Mouse (Mus musculus) urinary bladder, postnatal 4 days (tissue): ENCODE measurements around the gene Arid5b.

ENCODE experiments used
- DNase-seq, 2 experiments: peaks; one replicate each; pipeline ENCODE4 v3.0.0; 2021 to 2022; ENCODE audit warnings: low spot score in 2 of 2

Gene Arid5b

GRCm38 (mm10) chr10:68278632-68279361, at the start of gene Arid5b:
Gene Arid5b, minus strand, starts transcription at chr10:68278740.
- DNase-seq = peak in 1 of 2 experiments; percentile 63

GRCm38 (mm10) chr10:68325378-68325777, 46.8 kb upstream of the Arid5b start:
- no peak for DNase-seq

DNA sequence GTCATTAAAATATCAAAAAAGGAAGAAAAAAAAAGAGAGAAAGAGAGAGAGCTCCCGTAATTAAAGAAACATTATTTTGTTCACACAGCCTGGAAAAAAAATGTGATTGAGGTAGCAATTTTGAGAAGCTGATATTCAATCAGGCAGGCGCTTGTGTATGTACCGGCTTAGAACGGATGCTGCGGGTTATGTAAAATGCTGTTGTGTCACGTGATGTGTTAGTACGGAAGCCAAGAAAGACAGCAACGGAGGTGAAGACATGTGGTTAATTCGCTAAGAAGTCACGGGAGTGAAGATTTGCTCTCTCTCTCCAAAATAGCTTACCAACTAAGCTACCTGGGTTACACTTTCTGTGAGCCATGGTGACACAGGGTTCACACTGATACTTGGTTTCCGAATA, 45.5 kb upstream of the Arid5b start:
- no peak for DNase-seq

DNA sequence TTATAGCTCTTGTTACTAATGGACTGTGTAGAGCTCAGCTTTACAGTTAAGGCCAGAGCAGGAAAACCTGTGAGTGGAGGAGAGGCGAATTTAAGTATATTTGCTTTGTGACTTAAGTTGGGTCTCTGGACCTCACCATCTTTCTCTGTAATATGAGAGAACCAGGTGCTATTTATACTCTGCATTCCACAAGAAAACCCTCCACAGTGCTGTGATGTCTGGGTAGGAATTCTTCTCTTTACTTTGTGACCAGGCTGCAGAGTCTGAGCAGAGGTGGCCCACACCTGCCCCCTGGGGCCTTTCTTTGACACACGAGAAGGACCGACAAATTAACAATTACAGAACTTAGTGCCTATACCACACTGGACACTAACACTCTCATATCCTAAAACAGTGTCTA, 44.6 kb upstream of the Arid5b start:
- no peak for DNase-seq

DNA sequence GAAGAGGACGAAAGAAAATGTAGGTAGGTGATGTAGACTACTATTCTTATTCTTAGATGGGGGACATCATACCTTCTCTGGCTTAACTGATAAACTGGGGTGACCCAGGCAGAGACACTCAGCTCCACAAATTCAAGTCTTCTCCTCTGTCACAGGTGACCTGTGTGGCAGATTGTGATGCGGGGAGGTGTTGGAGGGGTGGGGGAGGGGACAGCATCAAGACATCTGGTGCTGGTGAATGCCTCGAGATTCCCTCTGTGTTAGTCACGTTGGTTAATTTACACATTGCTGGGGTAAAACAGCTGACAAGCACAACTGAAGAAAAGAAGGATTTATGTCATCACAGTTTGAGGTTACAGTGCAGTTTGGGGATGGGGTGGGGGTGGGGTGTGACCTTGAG, 42.4 kb upstream of the Arid5b start:
- DNase-seq = no peak

GRCm38 (mm10) chr10:68320496-68320895, 42.0 kb upstream of the Arid5b start:
- no peak for DNase-seq

GRCm38 (mm10) chr10:68319438-68319837, 40.9 kb upstream of the Arid5b start:
- DNase-seq = no peak

GRCm38 (mm10) chr10:68318438-68318979, 40.0 kb upstream of the Arid5b start:
- no peak for DNase-seq

GRCm38 (mm10) chr10:68312734-68313133, 34.2 kb upstream of the Arid5b start:
- DNase-seq = no peak

GRCm38 (mm10) chr10:68301013-68301412, 22.5 kb upstream of the Arid5b start:
- no peak for DNase-seq

DNA sequence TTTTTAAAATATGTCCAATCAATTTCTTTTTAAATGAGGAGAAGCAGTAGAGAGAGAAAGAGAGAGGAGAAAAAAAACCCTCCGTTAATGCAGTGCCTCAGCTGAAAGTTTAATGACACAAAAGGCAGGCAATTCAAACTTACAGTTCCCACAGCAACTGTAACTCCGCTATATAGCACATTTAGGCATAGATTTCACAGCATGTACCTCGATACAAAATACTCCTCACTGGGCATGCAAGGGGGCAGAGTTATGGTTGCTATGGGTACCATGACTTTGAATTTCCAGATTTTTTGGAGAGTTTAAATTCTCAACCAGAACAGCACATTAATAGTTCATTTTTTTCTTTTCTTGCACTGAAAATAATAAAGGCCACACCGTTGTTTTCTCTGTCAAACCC, 10.9 kb upstream of the Arid5b start:
- no peak for DNase-seq

- DNase-seq = peak; percentile 72 to 77
Observed at GRCm38 (mm10) chr10:68282466-68283391, 4.2 kb upstream of the Arid5b start.

DNA sequence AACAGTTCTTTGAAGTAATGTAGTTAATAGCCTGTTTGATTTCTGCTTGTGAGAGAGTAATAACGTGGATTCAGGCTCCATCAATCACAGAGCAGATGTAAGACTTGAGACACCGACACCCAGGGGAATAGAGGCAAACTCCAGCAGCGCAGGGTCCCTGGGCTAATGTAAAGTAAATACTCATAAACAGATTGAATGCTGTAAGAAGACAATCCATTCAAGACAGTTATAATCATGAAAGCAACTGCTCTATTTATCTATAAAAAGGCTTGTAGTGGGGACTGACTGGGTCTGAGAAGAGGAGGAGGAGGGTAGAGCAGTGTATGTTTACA, 3.2 kb upstream of the Arid5b start:
- no peak for DNase-seq

DNA sequence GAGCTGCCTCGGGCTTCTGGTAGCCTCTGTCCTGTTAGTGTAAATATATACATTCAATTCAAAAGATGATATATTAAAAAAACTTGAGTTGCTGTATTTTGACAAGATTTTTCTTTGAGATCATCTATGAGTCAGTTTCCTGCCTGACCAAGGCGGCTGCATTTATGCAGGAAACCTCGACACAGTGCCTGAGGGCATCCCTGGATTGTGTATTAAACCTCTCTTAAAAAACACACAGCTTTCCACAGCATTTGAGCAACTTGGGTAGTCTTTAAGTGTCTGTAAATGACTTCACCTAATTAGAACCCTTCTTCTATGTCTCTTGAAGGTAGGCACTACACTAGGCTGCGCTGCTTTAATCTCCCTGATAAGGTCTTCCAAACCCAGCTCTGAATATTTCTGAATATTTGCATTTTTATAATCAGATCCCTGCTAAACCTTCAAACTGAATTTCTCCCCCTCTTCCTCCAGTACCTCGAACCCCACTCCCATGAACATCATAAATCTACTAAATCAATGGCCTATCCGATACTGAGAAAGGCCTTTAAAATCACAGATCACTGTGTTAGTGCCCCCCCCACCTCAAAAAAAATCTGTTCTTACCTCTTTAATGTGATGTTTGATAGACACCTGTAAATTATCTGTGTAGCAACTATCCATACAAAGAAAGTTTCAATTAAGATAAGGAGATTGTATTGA, 2.7 kb upstream of the Arid5b start:
- no peak for DNase-seq

- peak; percentile 63 for DNase-seq
Observed at GRCm38 (mm10) chr10:68279516-68280501, 1.3 kb upstream of the Arid5b start.

- peak in 1 of 2 experiments; percentile 22 for DNase-seq
Observed at GRCm38 (mm10) chr10:68277671-68278151, 829 bp downstream of the Arid5b start.

DNA sequence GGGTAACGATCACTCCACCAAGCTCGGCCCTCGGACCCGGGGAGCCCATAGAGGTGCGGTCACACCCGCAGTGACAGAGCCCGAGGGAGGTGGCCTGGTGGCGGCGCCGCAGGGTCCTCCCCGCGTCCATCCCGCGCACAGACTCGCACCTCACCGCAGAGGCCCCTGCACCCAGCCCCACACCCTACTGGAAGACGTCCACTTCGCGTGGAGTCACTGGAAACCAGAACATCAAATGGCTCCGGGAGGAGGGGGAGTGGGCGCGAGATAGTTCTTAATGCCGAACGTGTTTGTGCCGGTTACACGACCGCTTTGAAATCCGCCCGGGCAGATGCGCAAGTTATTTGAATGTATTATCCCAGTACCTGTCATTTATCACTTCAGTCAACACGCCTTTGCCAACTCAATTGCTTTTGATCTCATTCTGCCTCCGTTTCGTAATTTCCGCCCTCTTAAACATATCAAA, 1.5 kb downstream of the Arid5b start:
- peak; percentile 57 to 64 for DNase-seq

DNA sequence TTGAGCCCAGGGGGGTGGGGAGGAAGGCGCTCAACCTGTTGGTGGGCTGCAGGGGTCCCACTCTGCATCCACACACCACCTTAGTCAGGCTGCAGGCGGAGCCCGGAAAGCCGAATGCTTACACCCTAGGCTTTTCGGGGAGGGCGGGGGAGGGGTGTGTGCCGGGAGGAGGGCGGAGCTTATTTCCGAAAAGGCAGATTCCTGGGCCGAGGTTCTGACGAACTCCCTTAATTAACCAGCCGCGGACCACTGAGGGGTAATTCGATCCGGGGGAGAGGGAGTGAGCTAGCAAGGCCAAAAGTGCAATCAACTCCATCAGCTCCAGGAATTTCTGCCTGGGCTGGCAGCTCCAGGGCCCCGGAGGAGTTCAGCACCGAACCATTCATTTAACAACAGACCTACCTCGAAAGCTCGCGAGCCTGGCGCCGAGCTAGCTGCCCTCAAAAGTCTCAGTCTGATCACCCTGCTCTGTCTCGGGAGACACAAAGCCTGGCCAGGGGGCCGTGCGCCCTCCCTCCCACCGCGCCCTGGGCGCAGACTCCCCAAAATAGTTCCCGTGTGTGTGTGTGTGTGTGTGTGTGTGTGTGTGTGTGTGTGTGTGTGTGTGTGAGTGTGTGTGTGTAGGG, 2.1 kb downstream of the Arid5b start:
- DNase-seq = peak; percentile 58 to 66

- DNase-seq = no peak
Observed at GRCm38 (mm10) chr10:68274900-68275760, 3.4 kb downstream of the Arid5b start.
